Mouse (Mus musculus): ENCODE results near the gene Mettl4.

Mettl4 gene

GRCm38 (mm10) chr17:94749466-94750135 is at the start of gene Mettl4:
Gene Mettl4 (minus strand): TSS chr17:94750019.
- peak; percentile 94 for DNase-seq (ENCODE audit: low read depth, low spot score)

DNA sequence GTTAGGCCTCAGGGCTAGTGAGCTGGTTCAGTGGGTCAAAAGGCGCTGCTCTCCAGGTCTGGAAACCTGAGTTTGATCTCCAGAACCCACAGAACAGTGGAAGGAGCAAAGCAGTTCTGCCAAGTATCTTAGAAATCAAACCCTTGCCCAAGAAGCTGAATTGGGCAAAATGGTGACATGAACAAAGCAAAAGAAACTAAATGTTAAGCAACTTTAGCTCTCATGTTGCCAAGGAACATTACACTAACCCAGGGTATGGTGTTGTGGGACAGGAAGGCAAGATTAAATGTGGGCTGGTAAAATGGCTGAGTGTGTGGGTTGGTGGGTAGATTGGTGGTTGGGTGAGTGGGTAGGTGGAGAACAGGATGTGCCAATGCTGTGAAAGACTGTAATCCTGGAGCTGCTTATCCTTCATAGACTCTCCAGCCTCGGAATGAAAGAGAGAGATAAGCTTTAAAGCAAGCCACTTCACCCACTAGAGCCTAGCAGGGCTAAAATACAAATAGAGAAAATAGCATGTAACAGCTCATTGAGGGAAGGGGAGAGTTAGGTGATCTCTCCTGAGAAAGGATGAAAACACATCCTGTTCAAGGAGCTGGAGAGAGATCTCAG is 29.2 kb upstream of the Mettl4 start:
- no peak for DNase-seq (ENCODE audit: low read depth, low spot score)

GRCm38 (mm10) chr17:94768491-94768890 is 18.7 kb upstream of the Mettl4 start:
- DNase-seq (ENCODE audit: low read depth, low spot score) = no peak

DNA sequence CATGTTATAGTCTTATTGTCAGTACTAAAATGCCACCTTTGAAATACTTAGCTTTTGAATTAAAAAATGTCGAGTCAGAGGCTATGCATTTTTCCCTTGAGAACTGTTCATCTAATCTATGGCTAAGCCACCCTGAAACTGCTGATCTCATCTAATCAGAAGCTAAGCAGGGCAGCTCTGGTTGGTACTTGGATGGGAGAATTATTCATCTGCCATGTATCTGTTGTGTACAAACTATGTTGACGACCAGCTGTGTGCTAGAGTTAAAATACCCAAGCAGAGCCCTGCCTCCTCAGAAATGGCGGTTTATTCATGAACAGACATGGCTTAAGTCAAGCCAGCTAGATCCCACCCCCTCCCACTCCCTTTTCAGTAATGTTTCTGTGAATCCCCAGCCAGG is 14.9 kb upstream of the Mettl4 start:
- no peak for DNase-seq (ENCODE audit: low read depth, low spot score)

DNA sequence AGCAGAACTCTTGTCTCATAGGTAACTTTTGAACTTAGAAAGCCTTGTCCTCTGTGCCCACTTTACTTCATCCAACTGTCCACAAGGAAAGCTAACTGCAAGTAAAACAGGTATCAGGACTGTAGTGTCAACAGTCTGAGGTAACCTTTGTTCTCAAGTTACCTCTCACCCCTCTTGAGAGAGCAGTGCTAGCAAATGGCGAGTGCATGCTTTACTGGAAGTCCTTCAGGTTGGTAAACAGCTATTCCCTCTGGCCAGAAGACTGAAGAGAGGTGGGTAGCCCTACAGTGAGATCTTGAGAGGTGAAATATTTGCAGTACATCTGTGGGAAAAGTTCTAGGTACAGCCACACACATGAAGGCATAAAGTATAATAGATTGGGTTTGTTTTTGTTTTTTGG is 14.2 kb upstream of the Mettl4 start:
- DNase-seq (ENCODE audit: low read depth, low spot score) = no peak

GRCm38 (mm10) chr17:94762405-94762804 is 12.6 kb upstream of the Mettl4 start:
- no peak for DNase-seq (ENCODE audit: low read depth, low spot score)

GRCm38 (mm10) chr17:94750136-94750729 is 414 bp upstream of the Mettl4 start:
- no peak for DNase-seq (ENCODE audit: low read depth, low spot score)

GRCm38 (mm10) chr17:94738173-94738572 is 11.6 kb downstream of the Mettl4 start:
- DNase-seq (ENCODE audit: low read depth, low spot score) = no peak

DNA sequence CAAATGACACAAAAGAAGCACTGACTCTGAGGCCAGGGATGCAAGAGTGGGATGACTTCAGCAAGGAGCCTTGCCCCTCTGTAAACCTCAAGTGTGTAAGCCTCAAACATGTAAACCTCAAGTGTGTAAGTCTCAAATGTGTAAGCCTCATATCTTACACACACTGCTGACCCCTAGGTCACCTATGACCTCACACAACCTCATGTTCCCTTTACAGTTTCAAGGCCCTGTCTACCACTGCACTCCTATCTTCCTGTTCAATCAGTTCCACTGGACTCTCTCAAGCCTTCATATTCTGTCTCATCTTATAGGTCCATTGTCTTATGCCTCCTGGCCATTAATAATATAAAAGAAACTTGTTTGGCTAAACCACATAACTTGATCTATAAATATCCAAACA is 13.9 kb downstream of the Mettl4 start:
- DNase-seq (ENCODE audit: low read depth, low spot score) = no peak

- peak; percentile 37 for DNase-seq (ENCODE audit: low read depth, low spot score)
Measured at GRCm38 (mm10) chr17:94735437-94735836, 14.4 kb downstream of the Mettl4 start.

- peak; percentile 60 for DNase-seq (ENCODE audit: low read depth, low spot score)
Measured at GRCm38 (mm10) chr17:94730416-94730815, 19.4 kb downstream of the Mettl4 start.

DNA sequence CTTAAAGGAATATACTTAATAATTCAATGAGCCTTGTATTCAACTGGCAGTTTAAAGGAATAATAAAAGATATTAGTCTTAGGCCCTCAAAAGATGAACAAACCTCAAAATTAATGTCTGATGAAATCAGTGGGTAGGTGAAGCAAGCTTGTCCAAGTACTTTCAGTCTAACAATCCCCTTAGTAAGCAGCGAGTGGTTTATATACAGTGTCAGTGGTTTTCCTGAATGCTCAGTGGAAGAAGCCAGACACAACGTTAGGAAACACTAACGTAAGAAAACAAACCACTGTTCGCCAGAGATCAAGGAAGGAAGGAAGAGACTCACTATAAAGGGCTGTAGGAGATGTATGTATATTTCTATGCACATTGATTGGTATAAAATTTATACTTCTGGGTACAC is 23.1 kb downstream of the Mettl4 start:
- DNase-seq (ENCODE audit: low read depth, low spot score) = no peak

DNA sequence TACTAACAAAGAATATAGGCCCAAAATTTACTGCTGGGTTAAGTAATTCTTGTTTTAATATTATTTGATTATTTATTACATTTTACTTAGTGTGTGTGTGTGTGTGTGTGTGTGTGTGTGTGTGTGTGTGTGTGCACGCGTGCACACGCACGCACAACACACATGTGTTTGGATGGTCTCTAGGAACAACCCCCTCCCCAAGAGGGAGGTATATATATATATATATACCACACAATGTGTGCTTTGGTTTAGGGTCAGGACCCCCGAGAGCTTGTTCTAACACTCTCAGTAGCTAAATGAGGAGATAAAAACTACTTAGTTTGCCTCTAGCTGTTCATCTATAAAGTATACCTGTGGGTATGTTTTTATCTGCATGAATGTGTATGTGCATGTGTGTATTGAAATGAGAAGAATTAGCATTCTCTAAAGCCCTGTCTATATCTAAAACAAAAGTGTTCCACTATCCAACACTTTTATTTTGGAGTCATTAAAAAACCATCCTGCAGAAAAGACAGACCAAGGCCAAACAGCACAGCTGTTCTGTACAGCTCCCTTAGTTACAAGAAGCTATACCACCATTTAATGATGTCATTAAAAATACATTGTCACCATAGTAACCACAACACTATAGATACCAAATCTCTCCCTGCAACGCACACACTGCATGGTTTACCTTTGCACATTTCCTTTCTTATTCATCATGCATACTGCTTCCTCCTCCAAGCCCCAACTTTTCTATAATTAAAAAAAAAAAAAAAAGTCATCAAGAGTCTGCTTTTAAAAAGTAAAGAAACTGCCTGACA is 76.1 kb downstream of the Mettl4 start:
- no peak for DNase-seq (ENCODE audit: low read depth, low spot score)

Data from ES-CJ7 (cell line).